Mouse (Mus musculus) forebrain, embryonic 10.5 days (tissue): ENCODE measurements at regions not wholly inside any gene's neighbourhood (a gene's known extent, or its start where the extent isn't known, plus 50 kb on each side); places are given as distances from the start of the nearest gene placed in this dataset.
A peak's percentile ranks its signal among the peaks of the same experiment; 100 is the strongest.

ENCODE experiments used
- DNase-seq: peaks from one replicate; pipeline ENCODE4 v3.0.0-alpha.2; 2017; ENCODE audit warnings: low spot score; ENCODE audit errors: extremely low spot score
- H3K27ac ChIP-seq: fragments of 300-500 bp; sonication (generic); 2 replicates; pipeline ENCODE4 v1.5.1; 2016; ENCODE audit warnings: mild to moderate bottlenecking
- H3K27me3 ChIP-seq: fragments of 300-500 bp; sonication (generic); 2 replicates; pipeline ENCODE4 v1.6.1; 2016; ENCODE audit warnings: mild to moderate bottlenecking; ENCODE audit not compliant: poor library complexity, severe bottlenecking
- H3K36me3 ChIP-seq: fragments of 300-500 bp; sonication (generic); replicated peaks from 2 replicates; pipeline ENCODE4 v1.6.1; 2016; ENCODE audit warnings: mild to moderate bottlenecking, moderate library complexity
- H3K4me1 ChIP-seq: fragments of 300-500 bp; sonication (generic); 2 replicates; pipeline ENCODE4 v1.6.1; 2016
- H3K4me3 ChIP-seq: fragments of 300-500 bp; sonication (generic); 2 replicates; pipeline ENCODE4 v1.5.1; 2016; ENCODE audit warnings: mild to moderate bottlenecking, moderate library complexity
- H3K9me3 ChIP-seq: fragments of 300-500 bp; sonication (generic); 2 replicates; pipeline ENCODE4 v1.6.1; 2016; ENCODE audit warnings: mild to moderate bottlenecking, moderate library complexity
- WGBS: fragments of 180-500 bp; shearing (Covaris S2); methylation state at CpG from one replicate; pipeline ENCODE4 v1.1.7; 2016; 5-methylcytosine and 5-hydroxymethylcytosine counted together

GRCm38 (mm10) chr7:117855955-117856354 lies 260.0 kb downstream of the Rps15a start:
- no peak overlapping the region for H3K4me3 ChIP-seq
- no peaks in the 10 kb centered on the region for H3K36me3 ChIP-seq
- WGBS: 92% methylated on average over 5 of the region's 5 CpGs
- DNase-seq: no peak
- H3K4me1 ChIP-seq: no peaks in the 10 kb centered on the region
- H3K27ac ChIP-seq: no peak overlapping the region
- no peaks in the 10 kb centered on the region for H3K9me3 ChIP-seq
- no peaks in the 10 kb centered on the region for H3K27me3 ChIP-seq

GRCm38 (mm10) chr7:117853716-117854115 lies 262.3 kb downstream of the Rps15a start:
- Histone ChIP-seq H3K4me3 (no peak overlapping the region), H3K27me3 (no peaks in the 10 kb centered on the region), H3K4me1 (no peaks in the 10 kb centered on the region), H3K36me3 (no peaks in the 10 kb centered on the region), H3K27ac (no peak overlapping the region), H3K9me3 (no peaks in the 10 kb centered on the region)
- WGBS: 89% methylated on average over 4 of the region's 4 CpGs
- DNase-seq: no peak

- Histone ChIP-seq H3K4me3 (no peak overlapping the region), H3K36me3 (no peaks in the 10 kb centered on the region), H3K4me1 (no peaks in the 10 kb centered on the region), H3K9me3 (no peaks in the 10 kb centered on the region), H3K27ac (no peak overlapping the region), H3K27me3 (no peaks in the 10 kb centered on the region)
- no peak for DNase-seq
- 67% methylated on average over 2 of the region's 2 CpGs for WGBS
These were observed 263.1 kb downstream of the Rps15a start for GRCm38 (mm10) chr7:117852866-117853265.

DNA sequence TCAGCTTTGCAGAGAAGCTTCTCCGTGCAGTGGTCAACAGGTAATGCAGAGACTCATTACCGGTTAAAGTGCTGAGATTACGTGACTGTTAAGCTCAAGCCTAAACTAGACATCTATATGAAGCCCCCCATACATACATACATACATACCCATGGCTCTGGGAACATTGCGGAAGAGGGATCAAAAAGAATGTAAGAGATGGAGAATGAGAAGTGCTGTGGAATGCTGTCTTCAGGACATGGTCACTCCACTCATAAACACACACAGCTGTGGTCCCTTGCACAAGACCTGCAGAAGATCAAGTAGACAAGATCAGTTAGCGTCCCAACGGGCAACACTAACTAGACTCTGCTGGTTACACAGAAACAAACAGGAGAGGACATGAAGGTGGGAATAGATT lies 265.2 kb downstream of the Rps15a start:
- WGBS: 92% methylated on average over 6 of the region's 6 CpGs
- DNase-seq: no peak
- H3K4me1 ChIP-seq: no peaks in the 10 kb centered on the region

GRCm38 (mm10) chr7:117846041-117846440 lies 269.9 kb downstream of the Rps15a start:
- 93% methylated on average over 5 of the region's 5 CpGs for WGBS
- DNase-seq: no peak
- H3K36me3 ChIP-seq: no peaks in the 10 kb centered on the region
- H3K4me3 ChIP-seq: no peak overlapping the region
- H3K27ac ChIP-seq: no peak overlapping the region
- H3K4me1 ChIP-seq: peaks cover 11% of the 10 kb centered on the region
- H3K27me3 ChIP-seq: no peaks in the 10 kb centered on the region
- no peaks in the 10 kb centered on the region for H3K9me3 ChIP-seq

More for the DNA sequence above, 265.2 kb downstream of the Rps15a start:
- H3K27ac ChIP-seq: no peak overlapping the region
- H3K9me3 ChIP-seq: no peaks in the 10 kb centered on the region
- H3K36me3 ChIP-seq: no peaks in the 10 kb centered on the region
- no peak overlapping the region for H3K4me3 ChIP-seq
- H3K27me3 ChIP-seq: no peaks in the 10 kb centered on the region

GRCm38 (mm10) chr7:117842780-117843179 lies 273.2 kb downstream of the Rps15a start:
- DNase-seq: no peak
- WGBS: 60% methylated on average over 5 of the region's 5 CpGs
- Histone ChIP-seq H3K9me3 (no peaks in the 10 kb centered on the region), H3K36me3 (no peaks in the 10 kb centered on the region), H3K4me1 (peaks cover 11% of the 10 kb centered on the region), H3K27ac (peak overlapping the region; percentile 15; the same call in 1 of the 2 replicates), H3K27me3 (no peaks in the 10 kb centered on the region), H3K4me3 (no peak overlapping the region)

GRCm38 (mm10) chr7:117795035-117795434 lies 321.0 kb downstream of the Rps15a start:
- WGBS: 53% methylated on average over 3 of the region's 3 CpGs
- H3K36me3 ChIP-seq: no peaks in the 10 kb centered on the region
- no peaks in the 10 kb centered on the region for H3K27me3 ChIP-seq
- H3K4me1 ChIP-seq: peaks cover 6% of the 10 kb centered on the region; the same call in 1 of the 2 replicates
- no peaks in the 10 kb centered on the region for H3K9me3 ChIP-seq
- no peak overlapping the region for H3K4me3 ChIP-seq
- no peak for DNase-seq
- no peak overlapping the region for H3K27ac ChIP-seq

DNA sequence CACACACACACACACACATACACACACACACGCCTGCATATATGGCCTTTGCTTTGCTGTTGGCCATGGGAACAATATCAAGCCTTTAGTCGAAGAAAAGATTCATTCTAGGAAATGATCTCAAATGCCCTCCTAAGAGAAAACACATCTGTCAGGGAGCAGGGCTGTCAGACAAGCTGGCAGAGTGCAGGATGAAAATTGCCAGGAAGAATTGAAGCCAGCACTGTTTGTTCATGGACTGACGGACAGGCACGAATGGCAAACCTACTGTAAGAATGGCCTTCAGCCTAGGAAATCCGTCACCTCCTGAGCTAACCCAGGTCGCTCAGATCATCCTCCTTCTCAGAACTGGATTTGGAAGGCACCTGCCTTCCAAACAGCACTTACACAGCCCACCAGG lies 322.0 kb downstream of the Rps15a start:
- no peaks in the 10 kb centered on the region for H3K36me3 ChIP-seq
- no peaks in the 10 kb centered on the region for H3K9me3 ChIP-seq
- DNase-seq: no peak
- no peak overlapping the region for H3K4me3 ChIP-seq
- no peaks in the 10 kb centered on the region for H3K27me3 ChIP-seq
- WGBS: 88% methylated on average over 6 of the region's 6 CpGs
- no peak overlapping the region for H3K27ac ChIP-seq
- peaks cover 6% of the 10 kb centered on the region; the same call in 1 of the 2 replicates for H3K4me1 ChIP-seq

DNA sequence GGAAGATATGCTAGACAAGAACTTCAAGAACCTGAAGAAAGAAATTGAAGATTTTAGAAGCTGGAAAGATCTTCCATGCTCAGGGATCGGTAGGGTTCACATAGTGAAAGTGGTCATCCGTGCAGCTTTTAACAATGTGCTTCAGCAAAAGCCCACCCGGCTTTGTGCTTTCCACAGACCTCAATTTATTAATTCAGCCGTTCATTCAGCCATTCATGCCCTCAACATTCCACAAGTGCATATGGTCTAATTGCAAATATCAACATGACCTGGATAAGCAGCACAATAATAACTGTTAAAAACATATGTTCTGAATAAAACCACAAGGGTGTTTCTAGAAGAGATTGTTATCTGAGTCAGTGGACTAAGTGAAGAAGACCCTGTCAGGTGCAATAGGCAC lies 323.5 kb downstream of the Rps15a start:
- no peak for DNase-seq
- H3K9me3 ChIP-seq: no peaks in the 10 kb centered on the region
- H3K4me3 ChIP-seq: no peak overlapping the region
- no peaks in the 10 kb centered on the region for H3K36me3 ChIP-seq
- H3K4me1 ChIP-seq: peaks cover 6% of the 10 kb centered on the region; the same call in 1 of the 2 replicates
- WGBS: 89% methylated on average over 4 of the region's 4 CpGs
- no peak overlapping the region for H3K27ac ChIP-seq
- H3K27me3 ChIP-seq: no peaks in the 10 kb centered on the region

DNA sequence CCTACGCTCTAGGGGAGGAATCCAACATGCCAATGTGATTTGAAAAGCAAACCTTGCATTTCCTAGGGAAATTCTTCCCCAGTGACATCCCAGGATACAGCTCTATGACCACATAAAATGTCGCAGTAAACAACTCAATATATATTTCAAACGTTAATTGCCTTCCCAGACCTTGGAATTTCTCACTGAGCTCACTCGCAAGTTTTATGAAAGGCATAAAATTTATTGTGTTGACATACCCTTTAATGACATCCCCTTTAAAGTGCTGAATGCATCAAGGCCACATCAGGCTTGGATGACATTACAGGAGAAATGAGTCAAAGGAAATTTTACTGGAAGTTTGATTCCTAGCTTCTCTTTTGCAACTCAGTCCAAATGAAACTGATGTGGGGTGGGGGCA lies 337.0 kb downstream of the Rps15a start:
- Histone ChIP-seq H3K4me1 (no peaks in the 10 kb centered on the region), H3K36me3 (no peaks in the 10 kb centered on the region), H3K9me3 (no peaks in the 10 kb centered on the region; the same call in 1 of the 2 replicates), H3K27ac (no peak overlapping the region), H3K4me3 (no peak overlapping the region), H3K27me3 (no peaks in the 10 kb centered on the region)
- no peak for DNase-seq
- 91% methylated on average over 4 of the region's 4 CpGs for WGBS

- no peak overlapping the region for H3K4me3 ChIP-seq
- DNase-seq: no peak
- H3K27ac ChIP-seq: no peak overlapping the region
- WGBS: 96% methylated on average over 2 of the region's 2 CpGs
- H3K27me3 ChIP-seq: no peaks in the 10 kb centered on the region
- H3K9me3 ChIP-seq: peaks cover 7% of the 10 kb centered on the region
- H3K36me3 ChIP-seq: no peaks in the 10 kb centered on the region
- no peaks in the 10 kb centered on the region for H3K4me1 ChIP-seq
These were observed 338.1 kb downstream of the Rps15a start for GRCm38 (mm10) chr7:117777921-117778320.

GRCm38 (mm10) chr7:117771836-117772235 lies 344.2 kb downstream of the Rps15a start:
- WGBS: 58% methylated on average over 6 of the region's 6 CpGs
- no peak overlapping the region for H3K27ac ChIP-seq
- DNase-seq: no peak

GRCm38 (mm10) chr7:117759506-117759905 lies 356.5 kb downstream of the Rps15a start:
- WGBS: 61% methylated on average over 1 of the region's 1 CpGs
- no peaks in the 10 kb centered on the region for H3K4me1 ChIP-seq
- no peak overlapping the region for H3K4me3 ChIP-seq
- DNase-seq: no peak
- H3K36me3 ChIP-seq: no peaks in the 10 kb centered on the region
- H3K9me3 ChIP-seq: no peaks in the 10 kb centered on the region
- H3K27me3 ChIP-seq: no peaks in the 10 kb centered on the region
- H3K27ac ChIP-seq: no peak overlapping the region

More at GRCm38 (mm10) chr7:117771836-117772235, 344.2 kb downstream of the Rps15a start:
- Histone ChIP-seq H3K4me1 (peaks cover 10% of the 10 kb centered on the region; the same call in 1 of the 2 replicates), H3K36me3 (no peaks in the 10 kb centered on the region), H3K27me3 (no peaks in the 10 kb centered on the region), H3K9me3 (peaks cover 14% of the 10 kb centered on the region), H3K4me3 (no peak overlapping the region)

GRCm38 (mm10) chr7:117757033-117757432 lies 359.0 kb downstream of the Rps15a start:
- H3K27me3 ChIP-seq: no peaks in the 10 kb centered on the region
- peaks cover 14% of the 10 kb centered on the region for H3K4me1 ChIP-seq
- H3K9me3 ChIP-seq: no peaks in the 10 kb centered on the region
- no peak for DNase-seq
- WGBS: 77% methylated on average over 4 of the region's 4 CpGs
- no peak overlapping the region for H3K27ac ChIP-seq
- no peaks in the 10 kb centered on the region for H3K36me3 ChIP-seq
- no peak overlapping the region for H3K4me3 ChIP-seq
